Mouse (Mus musculus): ENCODE measurements at regions not wholly inside any gene's neighbourhood (a gene's known extent, or its start where the extent isn't known, plus 50 kb on each side); places are given as distances from the start of the nearest gene placed in this dataset.

GRCm38 (mm10) chr17:4417686-4418085, 576.4 kb upstream of the Arid1b start:
- DNase-seq (ENCODE audit: low spot score in 2 of 2), result no peak

- DNase-seq (ENCODE audit: low spot score in 2 of 2), result no peak
These were observed 569.5 kb upstream of the Arid1b start for GRCm38 (mm10) chr17:4424451-4425168.

DNA sequence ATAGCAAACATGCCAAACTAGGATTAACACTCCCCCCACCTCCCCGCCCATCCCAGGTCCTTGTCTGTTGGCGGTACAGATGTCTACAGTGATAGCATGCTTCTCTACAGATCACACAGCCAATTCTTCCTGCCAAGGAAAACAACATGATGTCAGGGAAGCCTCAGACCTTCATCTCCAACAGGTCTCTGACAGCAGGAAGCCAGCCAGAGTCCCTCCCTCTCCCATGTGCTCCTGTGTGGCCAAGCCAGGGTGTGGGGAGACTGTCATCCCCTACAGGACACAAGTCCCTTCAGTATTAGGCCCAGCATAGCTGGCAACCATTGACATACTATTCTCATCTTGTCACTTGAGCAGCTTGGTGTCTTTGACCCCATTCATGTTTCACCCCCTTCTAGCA, 568.8 kb upstream of the Arid1b start:
- no peak for DNase-seq (ENCODE audit: low spot score in 2 of 2)

- no peak for DNase-seq (ENCODE audit: low spot score in 2 of 2)
These were observed 565.1 kb upstream of the Arid1b start for GRCm38 (mm10) chr17:4429036-4429435.

GRCm38 (mm10) chr17:4445606-4446005, 548.5 kb upstream of the Arid1b start:
- no peak for DNase-seq (ENCODE audit: low spot score in 2 of 2)

- no peak for DNase-seq (ENCODE audit: low spot score in 2 of 2)
These were observed 536.6 kb upstream of the Arid1b start for GRCm38 (mm10) chr17:4457491-4457890.

GRCm38 (mm10) chr17:4461541-4461940, 532.6 kb upstream of the Arid1b start:
- DNase-seq (ENCODE audit: low spot score in 2 of 2), result no peak

DNA sequence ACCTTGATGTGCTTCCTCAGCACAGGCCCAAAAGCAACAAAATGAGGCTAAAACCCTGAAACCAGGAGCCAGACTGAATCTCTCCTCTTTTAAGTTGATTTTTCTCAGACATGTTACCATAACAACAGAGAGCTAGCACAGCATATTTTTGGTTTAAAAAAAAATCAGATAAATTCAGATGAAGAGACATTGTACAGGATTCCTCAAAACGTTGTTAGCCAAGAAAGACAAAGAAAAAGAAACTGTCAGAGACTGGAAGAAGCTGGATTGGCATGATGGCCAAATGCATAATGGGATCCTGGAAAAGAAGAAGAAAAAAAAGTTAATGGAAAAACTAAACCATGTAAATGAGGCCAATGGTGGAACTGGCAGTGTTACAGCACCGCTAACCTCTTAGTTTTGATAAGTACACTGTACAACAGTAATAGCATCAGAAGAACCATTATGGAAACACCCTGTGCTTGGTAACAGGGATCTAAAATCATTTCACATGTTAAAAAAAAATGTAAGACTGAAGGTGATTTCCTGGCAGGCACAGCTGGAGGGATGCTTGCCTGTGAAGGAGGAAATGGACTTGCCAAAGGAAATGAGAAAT, 529.7 kb upstream of the Arid1b start:
- DNase-seq (ENCODE audit: low spot score in 2 of 2), result no peak

DNA sequence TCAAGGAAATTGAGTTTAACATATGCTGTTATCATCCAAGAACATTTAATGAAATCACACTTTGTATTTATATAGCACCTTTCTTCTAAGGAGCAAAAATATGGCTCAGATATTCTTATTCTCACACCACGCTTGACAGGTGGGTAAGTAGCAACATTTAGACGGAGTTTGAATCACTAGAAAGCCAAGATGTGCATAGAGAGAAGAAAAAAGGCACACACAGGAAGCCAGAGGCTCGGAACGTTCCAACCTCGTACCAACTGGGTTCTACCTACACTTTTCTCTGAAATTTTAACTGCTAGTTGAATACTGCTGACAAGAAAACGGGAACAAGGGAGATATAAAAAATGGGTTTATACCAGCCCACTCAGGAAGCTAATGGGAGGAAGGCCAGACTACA, 528.4 kb upstream of the Arid1b start:
- no peak for DNase-seq (ENCODE audit: low spot score in 2 of 2)

DNA sequence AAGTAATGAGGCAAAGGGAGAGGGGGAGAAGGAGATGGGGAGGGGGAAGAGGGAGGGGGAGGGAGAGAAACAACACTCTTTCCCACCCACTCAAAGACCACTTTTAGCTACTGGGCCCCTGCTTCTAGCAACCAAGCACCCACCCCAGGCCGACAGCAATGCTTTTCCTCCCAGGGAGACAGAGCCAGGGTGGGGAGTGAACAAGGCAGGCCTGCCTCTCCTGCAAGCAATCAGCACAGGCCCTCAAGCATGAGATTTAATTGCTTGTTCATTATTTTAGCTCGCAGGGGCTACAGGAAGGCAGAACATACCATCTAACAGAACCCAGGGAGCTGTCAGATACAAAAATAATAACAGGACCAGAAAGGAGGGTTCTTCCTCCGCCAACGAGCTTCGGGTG, 521.7 kb upstream of the Arid1b start:
- DNase-seq (ENCODE audit: low spot score in 2 of 2), result no peak

DNA sequence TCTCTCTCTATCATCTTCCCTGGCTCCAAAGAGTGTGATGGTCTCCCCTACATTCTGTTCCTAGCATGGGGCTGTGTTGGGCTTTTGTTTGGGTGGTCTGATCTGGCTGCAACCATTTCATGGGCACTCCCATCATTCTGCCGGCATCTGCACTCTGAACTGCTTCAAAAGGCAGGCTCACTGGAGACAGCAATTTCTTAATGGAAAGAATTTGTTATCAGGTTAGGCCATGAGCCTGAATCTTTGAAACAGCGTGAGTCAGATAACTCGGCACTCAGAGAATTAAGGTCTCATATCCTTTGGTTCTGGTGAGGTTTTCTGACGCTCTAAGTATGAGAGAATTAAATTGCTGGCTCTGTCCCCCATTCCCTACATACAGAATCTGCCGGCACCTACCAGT, 519.8 kb upstream of the Arid1b start:
- DNase-seq (ENCODE audit: low spot score in 2 of 2), result no peak

GRCm38 (mm10) chr17:4475665-4476064, 518.5 kb upstream of the Arid1b start:
- no peak for DNase-seq (ENCODE audit: low spot score in 2 of 2)

DNA sequence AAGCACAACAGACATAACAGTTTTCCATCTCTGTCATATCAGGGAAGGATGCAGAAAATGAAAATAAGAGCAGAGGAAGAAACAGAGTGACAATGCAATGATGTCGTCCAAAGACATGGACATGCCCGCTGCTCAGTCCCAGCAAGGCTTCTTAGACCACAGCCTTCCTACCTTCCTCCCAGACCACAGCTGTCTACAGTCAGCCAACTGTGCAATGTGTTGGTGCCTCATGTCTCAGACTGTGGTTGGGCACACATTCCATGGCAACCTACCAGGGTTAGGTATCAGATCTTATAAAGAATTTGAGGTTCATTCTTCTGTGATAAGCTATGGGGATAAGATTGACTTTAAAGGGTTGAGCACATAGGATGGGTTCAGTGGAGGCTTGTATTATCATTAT, 499.7 kb upstream of the Arid1b start:
- DNase-seq (ENCODE audit: low spot score in 2 of 2), result no peak

DNA sequence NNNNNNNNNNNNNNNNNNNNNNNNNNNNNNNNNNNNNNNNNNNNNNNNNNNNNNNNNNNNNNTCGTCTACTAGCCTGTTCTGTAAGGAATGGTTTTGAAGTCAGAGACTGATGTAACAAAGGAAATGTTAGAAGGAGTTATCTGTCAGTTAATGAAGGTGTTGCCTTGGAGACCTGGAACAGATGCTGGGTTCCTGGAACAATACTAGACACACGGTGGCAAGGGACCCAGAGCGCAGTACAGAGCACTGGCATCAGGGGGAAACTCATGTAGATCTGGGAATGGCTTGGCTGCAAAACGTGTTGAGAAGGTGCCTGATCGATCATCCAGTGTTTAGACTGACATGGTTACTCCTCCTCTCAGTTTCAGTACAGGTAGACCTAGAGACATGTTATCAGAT, 493.6 kb upstream of the Arid1b start:
- DNase-seq (ENCODE audit: low spot score in 2 of 2), result no peak

DNA sequence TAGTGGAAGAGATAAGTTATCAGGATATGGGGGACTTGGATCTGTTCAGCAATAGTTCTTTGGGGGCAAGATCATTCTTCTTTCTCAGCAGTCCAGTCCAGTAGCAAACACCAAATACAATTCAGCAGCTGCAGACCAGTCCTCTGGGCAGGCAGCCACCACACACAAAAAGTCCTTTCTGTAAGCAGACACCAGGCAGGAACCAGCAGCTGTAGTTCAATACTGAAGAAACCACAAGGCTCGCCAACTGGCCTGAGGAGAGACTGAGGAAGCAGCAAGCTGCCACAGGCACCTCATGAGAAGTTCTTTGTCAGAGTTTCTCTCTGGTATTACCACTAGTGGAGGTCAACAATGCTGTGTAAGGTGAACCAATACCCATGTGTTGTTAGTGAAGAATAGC, 493.1 kb upstream of the Arid1b start:
- no peak for DNase-seq (ENCODE audit: low spot score in 2 of 2)

DNA sequence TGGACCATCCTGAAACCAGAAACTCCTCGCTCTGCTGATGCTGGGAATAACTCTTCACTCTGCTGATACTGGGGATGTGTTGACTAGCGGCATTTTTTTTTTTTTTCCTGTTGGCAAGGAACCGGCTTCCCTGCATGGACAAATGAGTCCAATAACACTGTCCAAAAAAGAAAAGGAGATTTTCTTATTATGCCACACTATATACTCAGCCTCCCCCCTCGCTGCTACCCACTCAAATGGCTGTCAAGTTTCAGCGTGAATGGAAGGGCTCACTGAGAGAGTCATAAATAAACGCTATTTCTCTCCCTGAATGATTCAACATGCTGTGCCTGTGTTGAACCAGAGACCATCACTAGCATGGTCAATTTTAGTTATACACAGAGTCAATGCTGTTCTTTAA, 489.2 kb upstream of the Arid1b start:
- no peak for DNase-seq (ENCODE audit: low spot score in 2 of 2)

GRCm38 (mm10) chr17:4509506-4509905, 484.6 kb upstream of the Arid1b start:
- no peak for DNase-seq (ENCODE audit: low spot score in 2 of 2)

DNA sequence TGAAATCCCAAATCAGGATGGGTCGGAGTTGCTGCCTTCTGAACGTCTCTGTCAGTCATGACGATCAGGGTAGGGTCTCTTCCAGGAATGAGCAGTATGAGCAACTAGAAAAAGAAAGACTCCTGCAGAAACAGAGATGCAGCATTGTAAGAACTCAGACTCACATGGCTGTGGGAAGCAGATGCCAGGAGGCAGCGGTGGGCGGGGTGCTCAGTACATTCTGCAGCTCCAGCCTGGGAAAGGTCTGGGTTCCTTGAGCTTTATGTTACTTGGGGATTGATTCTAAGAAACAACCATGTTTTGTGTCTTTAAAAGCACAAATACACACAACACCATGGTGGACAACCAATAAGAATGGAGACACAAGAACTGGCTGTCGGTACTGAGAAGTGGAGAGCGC, 478.0 kb upstream of the Arid1b start:
- no peak for DNase-seq (ENCODE audit: low spot score in 2 of 2)

- DNase-seq (ENCODE audit: low spot score in 2 of 2), result no peak
These were observed 477.3 kb upstream of the Arid1b start for GRCm38 (mm10) chr17:4516846-4517245.

- no peak for DNase-seq (ENCODE audit: low spot score in 2 of 2)
These were observed 473.1 kb upstream of the Arid1b start for GRCm38 (mm10) chr17:4521031-4521430.

GRCm38 (mm10) chr17:4526466-4526865, 467.7 kb upstream of the Arid1b start:
- DNase-seq (ENCODE audit: low spot score in 2 of 2), result no peak

DNA sequence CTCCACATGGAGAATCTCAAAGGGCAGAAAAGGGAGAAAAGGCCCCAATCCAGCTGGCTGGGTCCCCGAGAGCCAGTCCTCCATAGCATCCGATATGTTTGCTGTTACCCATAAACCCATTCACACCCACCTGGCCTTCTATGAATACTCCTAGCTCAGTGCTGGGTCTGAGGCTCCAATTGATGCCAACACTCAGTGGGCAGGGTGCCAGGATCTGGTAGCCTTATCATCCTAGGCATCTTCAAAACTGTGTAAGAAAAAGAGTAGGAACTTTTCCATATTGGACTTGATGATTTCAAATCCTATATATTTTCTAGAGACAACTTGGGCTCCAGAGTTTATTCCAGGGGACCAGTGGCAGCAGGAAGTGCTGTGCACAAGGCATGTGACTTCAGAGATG, 462.0 kb upstream of the Arid1b start:
- DNase-seq (ENCODE audit: low spot score in 2 of 2), result no peak

DNA sequence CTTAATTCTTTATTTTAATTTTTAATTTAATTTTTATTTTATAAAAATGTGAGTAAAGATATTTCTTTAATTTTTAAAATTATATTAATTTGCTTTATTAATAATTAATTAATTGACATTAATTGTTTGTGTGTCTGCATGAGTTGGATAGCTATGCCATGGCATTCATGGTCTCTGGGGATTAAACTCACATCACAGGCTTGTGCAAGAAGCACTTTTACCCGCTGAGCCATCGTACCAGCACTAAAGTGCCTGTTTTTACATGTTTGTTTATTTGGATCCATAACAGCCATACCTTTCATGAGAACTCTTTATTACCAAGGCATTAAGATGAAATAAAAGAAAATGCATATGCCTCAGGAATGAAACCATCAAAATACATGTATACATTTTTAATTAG, 453.7 kb upstream of the Arid1b start:
- no peak for DNase-seq (ENCODE audit: low spot score in 2 of 2)

All from natural killer cell, adult 2 months (primary cell).